Mouse (Mus musculus) midbrain, embryonic 13.5 days (tissue): ENCODE measurements around the gene Snx21. TPM values are rescaled to one million over a fixed set of nuclear protein-coding genes. Genes with fewer than 3 reads are reported as not detected.
A peak's percentile ranks its signal among the peaks of the same experiment; 100 is the strongest.

ENCODE experiments used
- ATAC-seq: fragments of 200-750 bp; cut with Nextera tagmentation; 2 replicates; pipeline ENCODE4 v1.8.0; 2017; ENCODE audit warnings: mild to moderate bottlenecking, moderate TSS enrichment, moderate library complexity
- H3K27ac ChIP-seq: fragments of 300-500 bp; sonication (generic); 2 replicates; pipeline ENCODE4 v1.5.1; 2015; ENCODE audit warnings: inconsistent platforms, mild to moderate bottlenecking, moderate library complexity
- H3K27me3 ChIP-seq: fragments of 300-500 bp; sonication (generic); 2 replicates; pipeline ENCODE4 v1.6.1; 2015; ENCODE audit warnings: mild to moderate bottlenecking, inconsistent platforms
- H3K36me3 ChIP-seq: fragments of 300-500 bp; sonication (generic); 2 replicates; pipeline ENCODE4 v1.6.1; 2015; ENCODE audit warnings: mild to moderate bottlenecking, inconsistent platforms
- H3K4me1 ChIP-seq: fragments of 300-500 bp; sonication (generic); replicated peaks from 2 replicates; pipeline ENCODE4 v1.6.1; 2015; ENCODE audit warnings: inconsistent platforms
- H3K4me2 ChIP-seq: fragments of 300-500 bp; sonication (generic); replicated peaks from 2 replicates; pipeline ENCODE4 v1.6.1; 2015; ENCODE audit warnings: moderate library complexity, mild to moderate bottlenecking, inconsistent platforms
- H3K4me3 ChIP-seq: fragments of 300-500 bp; sonication (generic); replicated peaks from 2 replicates; pipeline ENCODE4 v1.5.1; 2015; ENCODE audit warnings: mild to moderate bottlenecking, inconsistent platforms
- H3K9ac ChIP-seq: fragments of 300-500 bp; sonication (generic); replicated peaks from 2 replicates; pipeline ENCODE4 v1.6.1; 2015; ENCODE audit warnings: mild to moderate bottlenecking, inconsistent platforms
- H3K9me3 ChIP-seq: fragments of 300-500 bp; sonication (generic); 2 replicates; pipeline ENCODE4 v1.6.1; 2016; ENCODE audit warnings: mild to moderate bottlenecking, inconsistent platforms
- WGBS: fragments of 180-500 bp; shearing (Covaris S2); methylation state at CpG from one replicate; pipeline ENCODE4 v1.1.7; 2015; 5-methylcytosine and 5-hydroxymethylcytosine counted together
- polyA plus RNA-seq: library from polyadenylated mRNA; unstranded; fragments of >200 nt; fragmentation: Nextera tagmentation; extraction: Ambion mirVana; gene quantifications from 2 replicates; pipeline ENCODE4 v1.2.1, GENCODE M21; 2015

The Snx21 gene
- polyA plus RNA-seq, 1 experiment from 2014 or later = 17.2 TPM

- H3K4me3 ChIP-seq = peak within 1 kb of the TSS; percentile 74
- peaks cover 56% of the 10 kb centered on the region for H3K36me3 ChIP-seq
- peak within 1 kb of the TSS; percentile 77 for H3K9ac ChIP-seq
- peaks cover 23% of the 10 kb centered on the region for H3K4me1 ChIP-seq
- peak; percentile 100 for ATAC-seq
- H3K27ac ChIP-seq = peak within 1 kb of the TSS; percentile 93
- H3K4me2 ChIP-seq = peak within 1 kb of the TSS; percentile 58
- WGBS = 2% methylated on average over 32 of the region's 32 CpGs
- no peaks in the 10 kb centered on the region for H3K9me3 ChIP-seq
- H3K27me3 ChIP-seq = no peaks in the 10 kb centered on the region
Measured at GRCm38 (mm10) chr2:164822636-164823165, 37.1 kb downstream of the Snx21 start, which contains the start of gene Zswim1. TSS of gene Zswim1 (plus strand) at chr2:164822686.

GRCm38 (mm10) chr2:164823181-164823585, 37.6 kb downstream of the Snx21 start:
- WGBS = 3% methylated on average over 10 of the region's 10 CpGs
- Histone ChIP-seq H3K9ac (peak overlapping the region; percentile 77), H3K4me1 (peaks cover 23% of the 10 kb centered on the region), H3K36me3 (peaks cover 61% of the 10 kb centered on the region), H3K4me3 (peak overlapping the region; percentile 74), H3K27me3 (no peaks in the 10 kb centered on the region), H3K27ac (peak overlapping the region; percentile 93), H3K9me3 (no peaks in the 10 kb centered on the region), H3K4me2 (peak overlapping the region; percentile 58)
- ATAC-seq = peak; percentile 72

GRCm38 (mm10) chr2:164823969-164824368, 38.3 kb downstream of the Snx21 start:
- peak overlapping the region; percentile 58 for H3K4me2 ChIP-seq
- peak overlapping the region; percentile 74 for H3K4me3 ChIP-seq
- no peaks in the 10 kb centered on the region for H3K9me3 ChIP-seq
- H3K36me3 ChIP-seq = peaks cover 69% of the 10 kb centered on the region
- H3K9ac ChIP-seq = no peak overlapping the region
- H3K4me1 ChIP-seq = peaks cover 23% of the 10 kb centered on the region
- H3K27ac ChIP-seq = no peak overlapping the region
- no peaks in the 10 kb centered on the region for H3K27me3 ChIP-seq
- ATAC-seq = no peak
- WGBS = 98% methylated on average over 4 of the region's 4 CpGs

GRCm38 (mm10) chr2:164825521-164825920, 39.9 kb downstream of the Snx21 start:
- H3K27me3 ChIP-seq = no peaks in the 10 kb centered on the region
- no peak overlapping the region for H3K4me3 ChIP-seq
- no peak overlapping the region for H3K9ac ChIP-seq
- 95% methylated on average over 17 of the region's 17 CpGs for WGBS
- no peak overlapping the region for H3K4me2 ChIP-seq
- H3K27ac ChIP-seq = no peak overlapping the region
- no peak for ATAC-seq
- H3K4me1 ChIP-seq = peaks cover 23% of the 10 kb centered on the region
- peaks cover 60% of the 10 kb centered on the region for H3K36me3 ChIP-seq
- no peaks in the 10 kb centered on the region for H3K9me3 ChIP-seq

GRCm38 (mm10) chr2:164827146-164827850, 41.7 kb downstream of the Snx21 start:
- Histone ChIP-seq H3K27me3 (no peaks in the 10 kb centered on the region), H3K9ac (0 out of 2 replicates have a peak overlapping the region, but pooled peaks have one; percentile 16), H3K9me3 (no peaks in the 10 kb centered on the region), H3K4me1 (peaks cover 18% of the 10 kb centered on the region), H3K36me3 (peaks cover 47% of the 10 kb centered on the region), H3K4me3 (no peak overlapping the region), H3K4me2 (no peak overlapping the region), H3K27ac (no peak overlapping the region)
- 87% methylated on average over 16 of the region's 16 CpGs for WGBS
- no peak for ATAC-seq

GRCm38 (mm10) chr2:164828437-164828836, 42.8 kb downstream of the Snx21 start, which contains the start of gene Spata25:
TSS of gene Spata25 (minus strand) at chr2:164828537.
- peaks cover 47% of the 10 kb centered on the region for H3K36me3 ChIP-seq
- H3K9me3 ChIP-seq = no peaks in the 10 kb centered on the region
- ATAC-seq = no peak
- no peak within 1 kb of the TSS for H3K9ac ChIP-seq
- no peak within 1 kb of the TSS for H3K27ac ChIP-seq
- no peaks in the 10 kb centered on the region for H3K27me3 ChIP-seq
- H3K4me3 ChIP-seq = no peak within 1 kb of the TSS
- H3K4me2 ChIP-seq = no peak within 1 kb of the TSS
- 90% methylated on average over 6 of the region's 6 CpGs for WGBS
- peaks cover 22% of the 10 kb centered on the region for H3K4me1 ChIP-seq

- 94% methylated on average over 1 of the region's 1 CpGs for WGBS
- no peak for ATAC-seq
Measured at GRCm38 (mm10) chr2:164829090-164829489, 43.5 kb downstream of the Snx21 start.

GRCm38 (mm10) chr2:164831029-164831428, 45.4 kb downstream of the Snx21 start:
- H3K4me1 ChIP-seq = peaks cover 30% of the 10 kb centered on the region

More at GRCm38 (mm10) chr2:164829090-164829489, 43.5 kb downstream of the Snx21 start:
- Histone ChIP-seq H3K4me1 (peaks cover 18% of the 10 kb centered on the region), H3K36me3 (peaks cover 47% of the 10 kb centered on the region), H3K27ac (no peak overlapping the region), H3K4me2 (no peak overlapping the region), H3K4me3 (no peak overlapping the region), H3K9me3 (no peaks in the 10 kb centered on the region), H3K27me3 (no peaks in the 10 kb centered on the region), H3K9ac (no peak overlapping the region)

GRCm38 (mm10) chr2:164832032-164832747, 46.6 kb downstream of the Snx21 start:
- H3K9me3 ChIP-seq = no peaks in the 10 kb centered on the region
- H3K4me3 ChIP-seq = peak overlapping the region; percentile 70
- H3K36me3 ChIP-seq = peaks cover 33% of the 10 kb centered on the region
- 65% methylated on average over 16 of the region's 16 CpGs for WGBS
- H3K4me2 ChIP-seq = peak overlapping the region; percentile 99
- 0 out of 2 replicates have a peak overlapping the region, but pooled peaks have one; percentile 74 for H3K27ac ChIP-seq
- H3K27me3 ChIP-seq = no peaks in the 10 kb centered on the region
- peaks cover 27% of the 10 kb centered on the region for H3K4me1 ChIP-seq
- peak overlapping the region; percentile 83 for H3K9ac ChIP-seq
- ATAC-seq = no peak; the same call in 1 of the 2 replicates

More at GRCm38 (mm10) chr2:164831029-164831428, 45.4 kb downstream of the Snx21 start:
- H3K36me3 ChIP-seq = peaks cover 35% of the 10 kb centered on the region
- 86% methylated on average over 10 of the region's 10 CpGs for WGBS
- no peak overlapping the region for H3K27ac ChIP-seq
- H3K27me3 ChIP-seq = no peaks in the 10 kb centered on the region
- no peak overlapping the region for H3K4me3 ChIP-seq
- no peaks in the 10 kb centered on the region for H3K9me3 ChIP-seq
- no peak overlapping the region for H3K9ac ChIP-seq
- ATAC-seq = no peak
- no peak overlapping the region for H3K4me2 ChIP-seq

- 1% methylated on average over 35 of the region's 35 CpGs for WGBS
Measured at GRCm38 (mm10) chr2:164832748-164833301, 47.2 kb downstream of the Snx21 start, which contains the start of gene Ctsa. TSS of gene Ctsa (plus strand) at chr2:164832873.

GRCm38 (mm10) chr2:164833314-164833959, 47.8 kb downstream of the Snx21 start, which contains the start of gene Neurl2:
TSS of gene Neurl2 (minus strand) at chr2:164833456.
- WGBS = under 1% methylated on average over 31 of the region's 31 CpGs
- H3K4me1 ChIP-seq = peaks cover 27% of the 10 kb centered on the region
- peak within 1 kb of the TSS; percentile 99 for H3K4me2 ChIP-seq
- H3K36me3 ChIP-seq = peaks cover 28% of the 10 kb centered on the region
- peak within 1 kb of the TSS; percentile 70 for H3K4me3 ChIP-seq
- H3K27ac ChIP-seq = peak within 1 kb of the TSS; percentile 74
- peak; percentile 77 for ATAC-seq
- no peaks in the 10 kb centered on the region for H3K9me3 ChIP-seq
- H3K9ac ChIP-seq = peak within 1 kb of the TSS; percentile 83
- H3K27me3 ChIP-seq = no peaks in the 10 kb centered on the region

More at GRCm38 (mm10) chr2:164832748-164833301, 47.2 kb downstream of the Snx21 start, which contains the start of gene Ctsa:
- no peaks in the 10 kb centered on the region for H3K9me3 ChIP-seq
- peak; percentile 69 for ATAC-seq
- peaks cover 27% of the 10 kb centered on the region for H3K4me1 ChIP-seq
- peak within 1 kb of the TSS; percentile 74 for H3K27ac ChIP-seq
- peaks cover 28% of the 10 kb centered on the region for H3K36me3 ChIP-seq
- peak within 1 kb of the TSS; percentile 83 for H3K9ac ChIP-seq
- H3K27me3 ChIP-seq = no peaks in the 10 kb centered on the region
- peak within 1 kb of the TSS; percentile 70 for H3K4me3 ChIP-seq
- peak within 1 kb of the TSS; percentile 99 for H3K4me2 ChIP-seq
